Mouse (Mus musculus) embryonic facial prominence, embryonic 15.5 days (tissue): ENCODE data around the gene Tas2r143. TPM values are rescaled to one million over a fixed set of nuclear protein-coding genes. Genes with fewer than 3 reads are reported as not detected.

ENCODE experiments used
- ATAC-seq: fragments of 200-750 bp; cut with Nextera tagmentation; 2 replicates; pipeline ENCODE4 v1.8.0; 2017; ENCODE audit warnings: low read depth, moderate TSS enrichment; ENCODE audit not compliant: insufficient number of reproducible peaks, low FRiP score, low TSS enrichment
- H3K27ac ChIP-seq: fragments of 300-500 bp; sonication (generic); replicated peaks from 2 replicates; pipeline ENCODE4 v1.5.1; 2015; ENCODE audit warnings: mild to moderate bottlenecking, inconsistent platforms
- H3K27me3 ChIP-seq: fragments of 300-500 bp; sonication (generic); 2 replicates; pipeline ENCODE4 v1.6.1; 2015; ENCODE audit warnings: inconsistent platforms
- H3K36me3 ChIP-seq: fragments of 300-500 bp; sonication (generic); 2 replicates; pipeline ENCODE4 v1.6.1; 2015; ENCODE audit warnings: mild to moderate bottlenecking, inconsistent platforms
- H3K4me1 ChIP-seq: fragments of 300-500 bp; sonication (generic); 2 replicates; pipeline ENCODE4 v1.6.1; 2015; ENCODE audit warnings: inconsistent platforms
- H3K4me2 ChIP-seq: fragments of 300-500 bp; sonication (generic); replicated peaks from 2 replicates; pipeline ENCODE4 v1.6.1; 2015; ENCODE audit warnings: mild to moderate bottlenecking, inconsistent platforms
- H3K4me3 ChIP-seq: fragments of 300-500 bp; sonication (generic); replicated peaks from 2 replicates; pipeline ENCODE4 v1.5.1; 2015; ENCODE audit warnings: mild to moderate bottlenecking, inconsistent platforms
- H3K9ac ChIP-seq: fragments of 300-500 bp; sonication (generic); 2 replicates; pipeline ENCODE4 v1.6.1; 2015; ENCODE audit warnings: inconsistent platforms
- H3K9me3 ChIP-seq: fragments of 300-500 bp; sonication (generic); replicated peaks from 2 replicates; pipeline ENCODE4 v1.6.1; 2016; ENCODE audit warnings: inconsistent platforms
- WGBS: fragments of 180-500 bp; shearing (Covaris S2); methylation state at CpG from one replicate; pipeline ENCODE4 v1.1.7; 2015; 5-methylcytosine and 5-hydroxymethylcytosine counted together
- polyA plus RNA-seq: library from polyadenylated mRNA; unstranded; fragments of >200 nt; fragmentation: Nextera tagmentation; extraction: Ambion mirVana; gene quantifications from 2 replicates; pipeline ENCODE4 v1.2.1, GENCODE M21; 2015

Tas2r143 gene
- polyA plus RNA-seq, 1 experiment from 2014 or later, result not detected

DNA sequence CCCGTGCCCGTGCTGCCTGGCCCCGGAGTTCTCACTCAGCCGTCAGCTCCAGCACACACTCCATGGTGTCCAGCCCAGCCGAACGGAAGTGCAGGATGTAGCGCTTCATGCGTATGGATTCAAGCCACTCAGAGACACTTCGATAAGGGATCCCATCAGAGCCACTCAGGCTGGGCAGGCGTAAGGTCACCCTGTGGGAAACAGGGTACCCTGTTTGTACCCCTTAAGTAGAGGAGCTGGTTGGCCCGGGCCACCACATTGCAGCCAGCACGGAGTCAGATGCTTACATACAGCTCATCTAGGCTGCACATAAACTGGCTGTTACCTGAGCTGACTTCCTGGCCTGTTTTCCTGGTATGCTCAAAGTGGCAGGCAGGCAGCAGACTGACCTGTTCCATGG, 41.1 kb upstream of the Tas2r143 start:
- no peak overlapping the region for H3K4me2 ChIP-seq
- no peak overlapping the region for H3K9ac ChIP-seq
- H3K36me3 ChIP-seq, result peaks cover 60% of the 10 kb centered on the region
- ATAC-seq, result no peak
- H3K4me3 ChIP-seq, result no peak overlapping the region
- H3K27me3 ChIP-seq, result no peaks in the 10 kb centered on the region
- H3K9me3 ChIP-seq, result no peaks in the 10 kb centered on the region
- 91% methylated on average over 12 of the region's 12 CpGs for whole genome bisulfite sequencing
- H3K27ac ChIP-seq, result no peak overlapping the region
- peaks cover 10% of the 10 kb centered on the region for H3K4me1 ChIP-seq

DNA sequence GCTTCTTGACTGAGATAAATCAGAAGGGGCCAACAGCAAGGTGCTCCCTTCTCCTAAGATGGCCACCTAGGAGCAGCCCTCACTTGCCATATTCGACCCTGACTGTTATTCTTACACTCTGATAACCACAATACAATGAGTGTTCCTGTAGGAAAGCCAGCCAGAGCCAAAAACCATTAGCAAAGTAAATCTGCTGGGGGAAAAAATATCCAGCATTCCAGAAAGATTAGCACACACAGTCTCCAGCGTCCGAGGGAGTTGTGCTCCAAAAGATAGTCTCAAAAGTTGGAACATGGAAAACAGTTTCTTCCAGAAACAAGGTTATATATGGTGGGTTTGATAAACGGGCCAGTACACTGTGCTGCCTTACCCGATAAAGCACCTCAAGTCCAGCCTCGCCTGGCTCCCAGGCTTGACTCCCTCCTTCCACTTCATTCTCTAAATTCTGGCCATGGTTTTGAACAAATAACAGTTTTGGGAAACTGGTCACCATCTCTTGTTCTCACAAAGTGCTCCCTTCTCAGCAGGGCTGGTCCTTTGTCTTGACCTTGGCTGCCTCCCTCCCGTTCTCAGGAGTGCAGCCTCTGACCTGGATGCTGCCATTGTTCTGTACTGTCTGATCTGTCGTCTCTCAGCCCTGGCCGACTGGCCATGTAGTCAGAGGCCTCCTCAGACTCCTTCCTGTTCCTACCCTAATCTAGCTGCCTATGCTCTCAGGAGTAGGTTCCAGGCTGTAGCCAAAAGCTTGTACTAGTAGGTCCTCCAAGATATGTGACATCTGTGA, 40.5 kb upstream of the Tas2r143 start:
- Histone ChIP-seq H3K36me3 (peaks cover 60% of the 10 kb centered on the region), H3K27ac (no peak overlapping the region; the same call in 1 of the 2 replicates), H3K4me1 (peaks cover 3% of the 10 kb centered on the region; the same call in 1 of the 2 replicates), H3K9ac (no peak overlapping the region), H3K4me2 (no peak overlapping the region), H3K27me3 (no peaks in the 10 kb centered on the region), H3K4me3 (no peak overlapping the region), H3K9me3 (no peaks in the 10 kb centered on the region)
- WGBS, result 69% methylated on average over 9 of the region's 9 CpGs
- ATAC-seq, result no peak

DNA sequence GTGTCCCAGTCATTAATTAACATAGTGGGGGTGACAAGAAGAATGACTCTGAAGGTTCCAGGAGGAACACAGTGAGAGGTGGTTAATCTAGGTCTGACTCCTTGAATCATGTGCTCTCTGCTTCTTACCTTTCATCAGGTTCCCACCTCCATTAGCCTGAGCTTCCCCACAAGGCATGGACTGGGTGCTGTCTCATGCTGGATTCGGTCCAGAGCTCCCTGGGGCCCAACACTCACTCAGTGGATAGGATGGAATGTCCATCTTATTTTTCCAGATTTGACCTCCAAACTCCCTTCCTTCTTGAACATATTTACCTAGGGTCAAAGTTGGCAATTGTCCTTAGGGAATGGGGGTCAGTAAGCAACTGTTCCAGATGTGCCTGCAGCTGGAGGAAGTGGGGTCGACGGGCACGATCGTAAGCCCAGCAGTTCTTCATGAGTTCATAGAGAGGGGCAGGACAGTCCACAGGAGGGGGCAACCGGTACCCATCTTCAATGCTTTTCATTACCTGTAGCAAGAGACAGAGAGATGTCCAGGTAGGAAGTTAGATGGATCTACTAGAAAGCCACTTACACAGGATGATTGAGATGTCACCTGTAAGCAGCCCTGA, 39.7 kb upstream of the Tas2r143 start:
- H3K27me3 ChIP-seq, result no peaks in the 10 kb centered on the region
- no peak overlapping the region for H3K9ac ChIP-seq
- H3K4me2 ChIP-seq, result no peak overlapping the region
- peaks cover 60% of the 10 kb centered on the region for H3K36me3 ChIP-seq
- H3K4me1 ChIP-seq, result no peaks in the 10 kb centered on the region
- H3K4me3 ChIP-seq, result no peak overlapping the region
- no peak for ATAC-seq
- no peak overlapping the region for H3K27ac ChIP-seq
- 75% methylated on average over 6 of the region's 6 CpGs for WGBS
- H3K9me3 ChIP-seq, result no peaks in the 10 kb centered on the region

GRCm38 (mm10) chr6:42361041-42361895, 38.8 kb upstream of the Tas2r143 start:
- H3K36me3 ChIP-seq, result peaks cover 51% of the 10 kb centered on the region
- no peak overlapping the region for H3K4me3 ChIP-seq
- H3K27ac ChIP-seq, result no peak overlapping the region
- 89% methylated on average over 13 of the region's 13 CpGs for WGBS
- H3K4me2 ChIP-seq, result no peak overlapping the region
- H3K9ac ChIP-seq, result no peak overlapping the region
- no peak for ATAC-seq
- no peaks in the 10 kb centered on the region for H3K9me3 ChIP-seq
- H3K4me1 ChIP-seq, result no peaks in the 10 kb centered on the region
- no peaks in the 10 kb centered on the region for H3K27me3 ChIP-seq

GRCm38 (mm10) chr6:42362074-42362473, 38.0 kb upstream of the Tas2r143 start:
- 56% methylated on average over 1 of the region's 1 CpGs for WGBS
- Histone ChIP-seq H3K4me3 (no peak overlapping the region), H3K4me2 (no peak overlapping the region), H3K36me3 (peaks cover 43% of the 10 kb centered on the region), H3K4me1 (no peaks in the 10 kb centered on the region), H3K27me3 (no peaks in the 10 kb centered on the region), H3K27ac (no peak overlapping the region), H3K9me3 (no peaks in the 10 kb centered on the region), H3K9ac (no peak overlapping the region)
- ATAC-seq, result no peak

DNA sequence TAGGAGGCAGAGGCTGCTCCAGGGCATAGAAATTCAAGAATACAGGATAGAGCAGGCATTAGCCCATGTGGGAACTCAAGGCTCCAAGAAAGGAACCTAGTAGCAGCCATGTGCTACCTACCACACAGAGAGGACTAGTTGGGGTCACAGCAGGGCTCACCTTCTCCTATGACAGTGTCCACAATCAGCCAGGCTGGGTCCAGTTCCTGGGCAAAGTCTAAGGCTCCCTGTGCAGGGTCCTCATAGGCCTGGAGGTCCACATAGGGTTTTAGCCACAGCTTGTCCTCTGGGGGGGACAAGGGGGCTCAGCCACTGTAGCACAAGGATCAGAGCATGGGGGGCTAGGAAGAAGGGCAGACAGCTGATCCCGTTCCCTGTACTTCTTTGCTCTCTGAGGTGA, 37.5 kb upstream of the Tas2r143 start:
- H3K27me3 ChIP-seq, result no peaks in the 10 kb centered on the region
- peaks cover 40% of the 10 kb centered on the region for H3K36me3 ChIP-seq
- no peak overlapping the region for H3K4me2 ChIP-seq
- no peak overlapping the region for H3K27ac ChIP-seq
- no peaks in the 10 kb centered on the region for H3K9me3 ChIP-seq
- no peak for ATAC-seq
- H3K9ac ChIP-seq, result no peak overlapping the region
- no peaks in the 10 kb centered on the region for H3K4me1 ChIP-seq
- 83% methylated on average over 1 of the region's 1 CpGs for WGBS
- H3K4me3 ChIP-seq, result no peak overlapping the region

GRCm38 (mm10) chr6:42362974-42363373, 37.1 kb upstream of the Tas2r143 start:
- ATAC-seq, result no peak
- H3K4me3 ChIP-seq, result no peak overlapping the region

GRCm38 (mm10) chr6:42364066-42364465, 36.0 kb upstream of the Tas2r143 start:
- Histone ChIP-seq H3K4me3 (no peak overlapping the region), H3K36me3 (peaks cover 24% of the 10 kb centered on the region), H3K9ac (no peak overlapping the region), H3K9me3 (no peaks in the 10 kb centered on the region), H3K4me2 (no peak overlapping the region), H3K4me1 (no peaks in the 10 kb centered on the region), H3K27me3 (no peaks in the 10 kb centered on the region), H3K27ac (no peak overlapping the region)
- WGBS, result 89% methylated on average over 4 of the region's 4 CpGs
- no peak for ATAC-seq

More at GRCm38 (mm10) chr6:42362974-42363373, 37.1 kb upstream of the Tas2r143 start:
- no peaks in the 10 kb centered on the region for H3K27me3 ChIP-seq
- no peaks in the 10 kb centered on the region for H3K4me1 ChIP-seq
- H3K36me3 ChIP-seq, result peaks cover 35% of the 10 kb centered on the region
- no peak overlapping the region for H3K9ac ChIP-seq
- 60% methylated on average over 3 of the region's 3 CpGs for WGBS
- H3K4me2 ChIP-seq, result no peak overlapping the region
- H3K27ac ChIP-seq, result no peak overlapping the region
- no peaks in the 10 kb centered on the region for H3K9me3 ChIP-seq

- ATAC-seq, result no peak
- peaks cover 18% of the 10 kb centered on the region; the same call in 1 of the 2 replicates for H3K36me3 ChIP-seq
- no peak overlapping the region for H3K9ac ChIP-seq
- H3K4me3 ChIP-seq, result no peak overlapping the region
- H3K9me3 ChIP-seq, result no peaks in the 10 kb centered on the region
- no peaks in the 10 kb centered on the region for H3K4me1 ChIP-seq
- no peak overlapping the region for H3K27ac ChIP-seq
- H3K27me3 ChIP-seq, result no peaks in the 10 kb centered on the region
- H3K4me2 ChIP-seq, result no peak overlapping the region
- WGBS, result 89% methylated on average over 15 of the region's 15 CpGs
Observed at GRCm38 (mm10) chr6:42364607-42365006, 35.4 kb upstream of the Tas2r143 start.

DNA sequence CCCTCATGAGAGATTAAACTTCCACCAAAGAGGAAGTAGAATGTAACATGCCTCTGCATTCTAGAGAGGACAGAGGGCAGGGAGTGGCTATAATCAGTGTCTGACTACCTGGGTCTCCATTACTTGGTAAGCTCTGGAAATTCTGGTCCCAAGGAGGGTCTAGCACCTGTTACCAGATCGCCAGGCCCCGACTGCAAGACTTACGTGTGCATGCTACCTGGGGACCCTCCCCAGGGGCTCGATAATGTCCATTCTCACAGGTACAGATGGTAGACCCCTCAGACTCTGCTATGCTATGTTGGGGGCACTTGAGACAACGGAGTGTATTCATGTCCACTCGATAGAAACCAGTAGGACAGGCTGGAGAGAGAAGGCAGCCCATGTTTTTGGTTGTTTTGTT, 34.8 kb upstream of the Tas2r143 start:
- Histone ChIP-seq H3K4me1 (no peaks in the 10 kb centered on the region), H3K9ac (no peak overlapping the region), H3K27ac (no peak overlapping the region), H3K27me3 (no peaks in the 10 kb centered on the region), H3K4me3 (no peak overlapping the region), H3K9me3 (no peaks in the 10 kb centered on the region), H3K36me3 (peaks cover 12% of the 10 kb centered on the region; the same call in 1 of the 2 replicates), H3K4me2 (no peak overlapping the region)
- 87% methylated on average over 6 of the region's 6 CpGs for WGBS
- no peak for ATAC-seq

- H3K9ac ChIP-seq, result no peak overlapping the region
- H3K4me1 ChIP-seq, result peaks cover 28% of the 10 kb centered on the region
- H3K27me3 ChIP-seq, result no peaks in the 10 kb centered on the region
- no peaks in the 10 kb centered on the region for H3K9me3 ChIP-seq
- no peaks in the 10 kb centered on the region for H3K36me3 ChIP-seq
- H3K4me3 ChIP-seq, result no peak overlapping the region
- H3K4me2 ChIP-seq, result no peak overlapping the region
- 27% methylated on average over 3 of the region's 3 CpGs for WGBS
- no peak overlapping the region for H3K27ac ChIP-seq
- ATAC-seq, result no peak
Observed at GRCm38 (mm10) chr6:42369870-42370269, 30.2 kb upstream of the Tas2r143 start.
